27 mouse cellular contexts compared by ENCODE assay signal in the genomic region with DNA sequence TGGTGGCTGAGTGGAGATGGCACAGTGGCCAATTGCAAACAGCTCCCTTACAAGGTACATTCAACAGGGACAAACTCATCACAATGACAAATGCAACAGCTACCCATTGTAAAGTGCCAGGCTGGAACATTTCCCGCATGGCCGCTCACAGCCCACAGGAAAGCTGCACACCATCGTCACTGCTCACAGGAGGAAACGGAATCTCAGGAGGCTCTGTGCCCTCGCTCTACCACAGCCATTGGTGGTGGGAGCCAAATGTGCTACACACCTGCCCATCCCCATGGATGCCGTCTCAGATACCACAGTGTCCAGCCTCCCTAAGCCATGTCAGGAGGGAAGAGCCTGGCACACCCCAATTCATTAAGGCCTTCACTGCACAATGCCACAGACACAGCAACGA.
A peak's percentile ranks its signal among the peaks of the same experiment; 100 is the strongest.
DNase-seq lines count a peak whose midpoint lies in the region; ATAC-seq and TF ChIP-seq lines count a peak whose summit lies in the region.
"Had no signal": no experiment of that assay in that cellular context is flagged by ENCODE, and none has a peak within 500 bp of the region (broad histone marks: within the 10 kb centered on the region; RNA-seq: fewer than 3 reads in every experiment).

No protein-coding gene starts in this region.

- no peak overlapping the region for H3K9ac ChIP-seq in heart, embryonic 14.5 days (ENCODE audit: low read length)
- H3K9ac ChIP-seq: embryonic facial prominence, embryonic 13.5 days; forebrain, embryonic 15.5 days; limb, embryonic 12.5 days; liver, embryonic 15.5 days; lung, embryonic 14.5 days had no signal

- peak overlapping the region; percentile 79 for H3K27ac ChIP-seq in cerebellum, adult 2 months (ENCODE audit: insufficient read depth, low read length)
- H3K27ac ChIP-seq in heart, embryonic 14.5 days (replicated peaks in 1 of 2; ENCODE audit: control insufficient read depth in 1 of 2, insufficient read depth in 1 of 2, low read depth in 2 of 2, low read length in 2 of 2): peak overlapping the region; percentile 1 to 64; a peak in 3 of 4 replicates
- H3K27ac ChIP-seq in limb, embryonic 10.5 days: peak overlapping the region; percentile 67
- H3K27ac ChIP-seq: embryonic facial prominence, embryonic 13.5 days; forebrain, embryonic 10.5 days; forebrain, embryonic 15.5 days; limb, embryonic 12.5 days; liver, embryonic 15.5 days; stomach, postnatal 0 days had no signal

- no peak for ATAC-seq in heart, embryonic 14.5 days (ENCODE audit: insufficient number of reproducible peaks, insufficient read depth, low FRiP score, low read depth)
- no peak for ATAC-seq in megakaryocyte, adult 5-6 weeks (ENCODE audit: poor library complexity, severe bottlenecking)
- ATAC-seq: forebrain, embryonic 15.5 days; inflammation-experienced regulatory T-cells, adult 6 months had no signal

- H3K4me1 ChIP-seq in cerebellum, adult 2 months (ENCODE audit: control insufficient read depth, insufficient read depth, low read length): peaks cover 80% of the 10 kb centered on the region
- peaks cover 41 to 63% of the 10 kb centered on the region in 2 experiments for H3K4me1 ChIP-seq in heart, embryonic 14.5 days (ENCODE audit: control insufficient read depth in 2 of 2, insufficient read depth in 2 of 2, low read length in 2 of 2)
- peaks cover 64% of the 10 kb centered on the region for H3K4me1 ChIP-seq in megakaryocyte, embryonic 14.5 days
- peaks cover 68% of the 10 kb centered on the region for H3K4me1 ChIP-seq in limb, embryonic 10.5 days
- H3K4me1 ChIP-seq: liver, embryonic 15.5 days had no signal

- no peak for TF ChIP-seq CTCF in cerebellum, adult 2 months (IDR thresholded peaks at IDR 0.05; ENCODE audit: borderline replicate concordance, insufficient read depth, low read depth, low read length)

- 21% methylated on average over 7 of the region's 7 CpGs for WGBS in cerebellum, adult 2 months
- WGBS in heart, embryonic 14.5 days: 68% methylated on average over 7 of the region's 7 CpGs
- 89% methylated on average over 7 of the region's 7 CpGs for WGBS in limb, embryonic 10.5 days

- no peak overlapping the region for H3K4me2 ChIP-seq in heart, embryonic 14.5 days (ENCODE audit: low read length)
- H3K4me2 ChIP-seq: embryonic facial prominence, embryonic 13.5 days; forebrain, embryonic 15.5 days; liver, embryonic 15.5 days; lung, embryonic 14.5 days; midbrain, embryonic 11.5 days had no signal

- H3K36me3 ChIP-seq in heart, embryonic 14.5 days (ENCODE audit: control insufficient read depth, insufficient read depth, low read length): no peaks in the 10 kb centered on the region
- peaks cover 85% of the 10 kb centered on the region for H3K36me3 ChIP-seq in megakaryocyte, embryonic 14.5 days (replicated peaks; ENCODE audit: low read length)
- H3K36me3 ChIP-seq in limb, embryonic 10.5 days: peaks cover 8% of the 10 kb centered on the region
- H3K36me3 ChIP-seq: forebrain, embryonic 10.5 days; forebrain, embryonic 15.5 days; limb, embryonic 12.5 days; liver, embryonic 15.5 days had no signal

- no peak for TF ChIP-seq POLR2A in cerebellum, adult 2 months (IDR thresholded peaks at IDR 0.05; ENCODE audit: borderline replicate concordance, insufficient read depth, low read length)

- no peaks in the 10 kb centered on the region for H3K27me3 ChIP-seq in cerebellum, adult 2 months (ENCODE audit: control insufficient read depth, insufficient read depth, low read length)
- H3K27me3 ChIP-seq in heart, embryonic 14.5 days (ENCODE audit: control insufficient read depth, insufficient read depth, low read length): no peaks in the 10 kb centered on the region
- H3K27me3 ChIP-seq in megakaryocyte, embryonic 14.5 days (replicated peaks): peaks cover 1% of the 10 kb centered on the region
- H3K27me3 ChIP-seq in limb, embryonic 10.5 days (ENCODE audit: low read depth, poor library complexity, severe bottlenecking): no peaks in the 10 kb centered on the region
- H3K27me3 ChIP-seq: embryonic facial prominence, embryonic 13.5 days; limb, embryonic 12.5 days; liver, embryonic 15.5 days had no signal

- no peak overlapping the region for H3K4me3 ChIP-seq in cerebellum, adult 2 months (replicated peaks; ENCODE audit: insufficient read depth, low read depth, low read length)
- no peak overlapping the region for H3K4me3 ChIP-seq in heart, embryonic 14.5 days (ENCODE audit: control insufficient read depth in 1 of 2, insufficient read depth in 1 of 2, low read depth in 1 of 2, low read length in 2 of 2)
- H3K4me3 ChIP-seq in megakaryocyte, embryonic 14.5 days (replicated peaks): peak overlapping the region; percentile 26
- no peak overlapping the region for H3K4me3 ChIP-seq in limb, embryonic 10.5 days
- H3K4me3 ChIP-seq: embryonic facial prominence, embryonic 13.5 days; forebrain, embryonic 10.5 days; forebrain, embryonic 15.5 days; limb, embryonic 12.5 days; liver, embryonic 15.5 days had no signal

- peak in 1 of 2 experiments; percentile 56 for DNase-seq in cerebellum, adult 2 months
- DNase-seq in cerebellum, postnatal 36 days: no peak
- DNase-seq in heart, adult 9 months (ENCODE audit: low spot score in 2 of 2): no peak
- no peak for DNase-seq in limb, embryonic 10.5 days (ENCODE audit: low spot score)
- DNase-seq in T-cell, adult 2 months (ENCODE audit: low spot score): no peak
- DNase-seq: adrenal gland, postnatal 25 days; cerebellum, adult 8-10 months; gastrocnemius, postnatal 25 days; kidney, adult 11 months; kidney, postnatal 14 days; layer of hippocampus, adult 9-11 months; lung, embryonic 14.5 days; lung, postnatal 14 days; right cerebral cortex, postnatal 4 days; thymus, adult 18-20 months; thymus, postnatal 25 days had no signal

- H3K9me3 ChIP-seq in heart, embryonic 14.5 days (ENCODE audit: control insufficient read depth, low read length): no peaks in the 10 kb centered on the region
- no peaks in the 10 kb centered on the region for H3K9me3 ChIP-seq in megakaryocyte, embryonic 14.5 days
- no peaks in the 10 kb centered on the region for H3K9me3 ChIP-seq in limb, embryonic 10.5 days (replicated peaks)
- H3K9me3 ChIP-seq: forebrain, embryonic 10.5 days; forebrain, embryonic 15.5 days; limb, embryonic 12.5 days; liver, embryonic 15.5 days had no signal
